11 mouse cellular contexts compared by ENCODE assay signal in the genomic region with DNA sequence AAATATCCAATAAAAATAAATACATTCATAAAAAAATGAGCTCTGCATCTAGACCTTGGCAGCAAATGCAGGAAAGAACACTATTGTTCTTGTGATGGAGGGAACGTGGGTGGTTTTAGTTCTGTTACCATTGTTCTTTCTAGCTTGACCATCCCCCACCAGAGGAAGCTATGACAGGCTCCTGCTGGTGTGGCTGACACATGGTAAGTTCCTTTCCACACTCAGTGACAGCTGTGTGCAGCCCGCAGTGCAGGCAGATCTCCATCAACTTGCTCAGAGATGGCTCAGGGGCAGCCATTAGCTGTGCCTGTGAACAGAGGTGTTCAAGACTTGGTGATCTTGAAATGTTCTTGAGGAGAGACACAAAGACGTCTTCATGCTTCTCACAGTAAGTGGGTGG. TPM values are rescaled to one million over a fixed set of nuclear protein-coding genes. Genes with fewer than 3 reads are reported as not detected.
DNase-seq lines count a peak whose midpoint lies in the region; ATAC-seq and TF ChIP-seq lines count a peak whose summit lies in the region.
"Had no signal": no experiment of that assay in that cellular context is flagged by ENCODE, and none has a peak within 500 bp of the region (broad histone marks: within the 10 kb centered on the region; RNA-seq: fewer than 3 reads in every experiment).

No protein-coding gene starts in this region.

- no peak overlapping the region for H3K27ac ChIP-seq in heart, postnatal 0 days (ENCODE audit: low read depth)
- H3K27ac ChIP-seq: forebrain, embryonic 10.5 days; liver, embryonic 12.5 days had no signal

- no peaks in the 10 kb centered on the region for H3K36me3 ChIP-seq in heart, postnatal 0 days (replicated peaks; ENCODE audit: control insufficient read depth, insufficient read depth, low read length)
- H3K36me3 ChIP-seq: liver, embryonic 12.5 days had no signal

- no peak overlapping the region for H3K4me2 ChIP-seq in heart, postnatal 0 days (ENCODE audit: low read depth, low read length)
- H3K4me2 ChIP-seq: liver, embryonic 12.5 days had no signal

- peak; percentile 76 for ATAC-seq in common myeloid progenitor, adult 5-6 weeks (replicated peaks; ENCODE audit: low read depth, poor library complexity, severe bottlenecking)
- ATAC-seq in heart, postnatal 0 days (ENCODE audit: insufficient read depth, low read depth), result peak; percentile 82
- ATAC-seq: liver, embryonic 12.5 days had no signal

- TF ChIP-seq EP300 in heart, postnatal 0 days (IDR thresholded peaks at IDR 0.05; ENCODE audit: low read depth), result no peak

- H3K27me3 ChIP-seq in heart, postnatal 0 days (ENCODE audit: control insufficient read depth, insufficient read depth, low read length), result no peaks in the 10 kb centered on the region
- H3K27me3 ChIP-seq: liver, embryonic 12.5 days had no signal

- 16% methylated on average over 3 of the region's 3 CpGs for WGBS in heart, postnatal 0 days

- DNase-seq in kidney, postnatal 4 days, result peak; percentile 43 to 46
- no peak for DNase-seq in kidney, adult 9 months
- peak; percentile 28 for DNase-seq in heart, postnatal 0 days (ENCODE audit: low spot score)
- peak; percentile 17 for DNase-seq in lung, postnatal 25 days (ENCODE audit: low spot score)
- no peak for DNase-seq in right cerebral cortex, adult 2 months (ENCODE audit: low spot score in 2 of 2)
- no peak for DNase-seq in thymus, postnatal 14 days
- DNase-seq in gastrocnemius, postnatal 36 days, result no peak

- peaks cover 12% of the 10 kb centered on the region for H3K4me1 ChIP-seq in heart, postnatal 0 days (ENCODE audit: control insufficient read depth, insufficient read depth)
- H3K4me1 ChIP-seq: liver, embryonic 12.5 days had no signal

- H3K9me3 ChIP-seq in heart, postnatal 0 days (replicated peaks; ENCODE audit: control insufficient read depth, low read length), result no peaks in the 10 kb centered on the region
- H3K9me3 ChIP-seq: forebrain, embryonic 10.5 days; liver, embryonic 12.5 days had no signal

- intact Hi-C loops in gastrocnemius, postnatal 36 days (cut with DNase I), result no loop called here

- H3K4me3 ChIP-seq in heart, postnatal 0 days (ENCODE audit: low read depth, low read length), result no peak overlapping the region
- H3K4me3 ChIP-seq: forebrain, embryonic 10.5 days; liver, embryonic 12.5 days had no signal

- no peak overlapping the region for H3K9ac ChIP-seq in heart, postnatal 0 days (replicated peaks; ENCODE audit: low read depth, low read length)
- H3K9ac ChIP-seq: liver, embryonic 12.5 days had no signal

- no peak for TF ChIP-seq CTCF in heart, postnatal 0 days (IDR thresholded peaks at IDR 0.05; ENCODE audit: low read depth)

RNA-seq across cellular contexts. Expression of a gene that starts 6.5 kb away (rescaled TPM):
- 4.2 and 10.5 TPM in 2 replicates for total RNA-seq in common myeloid progenitor, adult 5-6 weeks (2017)
- 2.0 and 2.7 TPM in 2 replicates for total RNA-seq in heart, postnatal 0 days (2014; rRNA removed; ENCODE audit: low replicate concordance)
- 10.3 and 10.4 TPM in 2 replicates for polyA plus RNA-seq in heart, postnatal 0 days (2015; fragmentation: Nextera tagmentation; extraction: Ambion mirVana)
- total RNA-seq in gastrocnemius, postnatal 36 days (2021), result 10 to 100 TPM; 44.3 to 47.5 TPM

RNA-seq across cellular contexts. Expression of a gene that starts 52.8 kb away (rescaled TPM):
- 0.49 TPM in 1 of 2 replicates, not detected in the other for total RNA-seq in common myeloid progenitor, adult 5-6 weeks (2017)
- total RNA-seq in heart, postnatal 0 days (2014; rRNA removed; ENCODE audit: low replicate concordance), result 0.12 TPM in 1 of 2 replicates, not detected in the other
- 0.04 TPM in 1 of 2 replicates, not detected in the other for polyA plus RNA-seq in heart, postnatal 0 days (2015; fragmentation: Nextera tagmentation; extraction: Ambion mirVana)
- under 1 TPM; 0.39 to 0.56 TPM for total RNA-seq in gastrocnemius, postnatal 36 days (2021)
- polyA plus RNA-seq: intestine, embryonic 14.5 days; liver, embryonic 12.5 days had no signal

Comparison
In these comparisons a context has a peak if more than half of its experiments do, and no peak if none do; other contexts are left out.
1. DNase-seq: peak in kidney, postnatal 4 days (2 of 2), heart, postnatal 0 days (single experiment) and lung, postnatal 25 days (single experiment); none in kidney, adult 9 months (single experiment), right cerebral cortex, adult 2 months (0 of 2), thymus, postnatal 14 days (single experiment) and gastrocnemius, postnatal 36 days (0 of 2).